Mouse (Mus musculus): ENCODE data around the gene Med19. TPM values are rescaled to one million over a fixed set of nuclear protein-coding genes. Genes with fewer than 3 reads are reported as not detected.

Gene Med19
- polyA plus RNA-seq, 1 experiment from 2014 or later = 12.7 TPM

GRCm38 (mm10) chr2:84714422-84714810 lies 36.2 kb downstream of the Med19 start:
- no peak for TF ChIP-seq EP300 (IDR thresholded peaks at IDR 0.05; ENCODE audit: low read depth)
- peaks cover 14% of the 10 kb centered on the region for H3K4me1 ChIP-seq (ENCODE audit: insufficient read depth)

GRCm38 (mm10) chr2:84714811-84715561 lies 36.8 kb downstream of the Med19 start, which contains the start of gene Zdhhc5:
Zdhhc5 (minus strand) TSS chr2:84715180.
- H3K9me3 ChIP-seq (ENCODE audit: low read length) = no peaks in the 10 kb centered on the region
- H3K9ac ChIP-seq (replicated peaks) = peak within 1 kb of the TSS; percentile 93
- DNase-seq (peak; percentile 99), ATAC-seq (peak; percentile 92)
- TF ChIP-seq CTCF (IDR thresholded peaks at IDR 0.05; ENCODE audit: low read depth) (no peak), EP300 (IDR thresholded peaks at IDR 0.05; ENCODE audit: low read depth) (no peak)
- H3K36me3 ChIP-seq (replicated peaks; ENCODE audit: insufficient read depth, low read length) = peaks cover 14% of the 10 kb centered on the region
- under 1% methylated on average over 88 of the region's 107 CpGs for WGBS (ENCODE audit: insufficient replicate concordance)
- H3K4me3 ChIP-seq (ENCODE audit: low read depth, low read length) = peak within 1 kb of the TSS; percentile 90
- H3K27ac ChIP-seq (ENCODE audit: low read depth) = peak within 1 kb of the TSS; percentile 94
- H3K4me2 ChIP-seq (ENCODE audit: low read depth, low read length) = peak within 1 kb of the TSS; percentile 91
- peaks cover 14% of the 10 kb centered on the region for H3K4me1 ChIP-seq (ENCODE audit: insufficient read depth)
- H3K27me3 ChIP-seq (ENCODE audit: insufficient read depth, low read length) = no peaks in the 10 kb centered on the region

More at GRCm38 (mm10) chr2:84714422-84714810, 36.2 kb downstream of the Med19 start:
- no peaks in the 10 kb centered on the region for H3K27me3 ChIP-seq (ENCODE audit: insufficient read depth, low read length)
- peak overlapping the region; percentile 94 for H3K27ac ChIP-seq (ENCODE audit: low read depth)
- WGBS (ENCODE audit: insufficient replicate concordance) = under 1% methylated on average over 11 of the region's 26 CpGs
- no peak for DNase-seq
- H3K4me2 ChIP-seq (ENCODE audit: low read depth, low read length) = peak overlapping the region; percentile 62
- peaks cover 15% of the 10 kb centered on the region for H3K36me3 ChIP-seq (replicated peaks; ENCODE audit: insufficient read depth, low read length)
- H3K9me3 ChIP-seq (ENCODE audit: low read length) = no peaks in the 10 kb centered on the region
- no peak for ATAC-seq
- peak overlapping the region; percentile 93 for H3K9ac ChIP-seq (replicated peaks)
- H3K4me3 ChIP-seq (ENCODE audit: low read depth, low read length) = peak overlapping the region; percentile 90

- H3K36me3 ChIP-seq (replicated peaks; ENCODE audit: insufficient read depth, low read length) = peaks cover 7% of the 10 kb centered on the region
- peak; percentile 88 for ATAC-seq
- peak overlapping the region; percentile 94 for H3K27ac ChIP-seq (ENCODE audit: low read depth)
- no peaks in the 10 kb centered on the region for H3K27me3 ChIP-seq (ENCODE audit: insufficient read depth, low read length)
- peak overlapping the region; percentile 90 for H3K4me3 ChIP-seq (ENCODE audit: low read depth, low read length)
- H3K4me2 ChIP-seq (ENCODE audit: low read depth, low read length) = peak overlapping the region; percentile 91
- peaks cover 14% of the 10 kb centered on the region for H3K4me1 ChIP-seq (ENCODE audit: insufficient read depth)
- TF ChIP-seq EP300 (IDR thresholded peaks at IDR 0.05; ENCODE audit: low read depth) (peak; percentile 72), CTCF (IDR thresholded peaks at IDR 0.05; ENCODE audit: low read depth) (no peak)
- H3K9ac ChIP-seq (replicated peaks) = peak overlapping the region; percentile 82
- WGBS (ENCODE audit: insufficient replicate concordance) = under 1% methylated on average over 33 of the region's 33 CpGs
- no peaks in the 10 kb centered on the region for H3K9me3 ChIP-seq (ENCODE audit: low read length)
- DNase-seq = peak; percentile 68
Observed at GRCm38 (mm10) chr2:84715562-84716361, 37.6 kb downstream of the Med19 start.

GRCm38 (mm10) chr2:84716423-84717355 lies 38.5 kb downstream of the Med19 start:
- Histone ChIP-seq H3K27ac (ENCODE audit: low read depth) (peak overlapping the region; percentile 94), H3K9ac (replicated peaks) (peak overlapping the region; percentile 82), H3K4me1 (ENCODE audit: insufficient read depth) (peaks cover 18% of the 10 kb centered on the region), H3K4me2 (ENCODE audit: low read depth, low read length) (peak overlapping the region; percentile 91), H3K9me3 (ENCODE audit: low read length) (no peaks in the 10 kb centered on the region), H3K4me3 (ENCODE audit: low read depth, low read length) (peak overlapping the region; percentile 90), H3K27me3 (ENCODE audit: insufficient read depth, low read length) (no peaks in the 10 kb centered on the region), H3K36me3 (replicated peaks; ENCODE audit: insufficient read depth, low read length) (peaks cover 4% of the 10 kb centered on the region; the same call in 1 of the 2 replicates)
- DNase-seq (no peak), ATAC-seq (no peak)
- TF ChIP-seq CTCF (IDR thresholded peaks at IDR 0.05; ENCODE audit: low read depth) (no peak), EP300 (IDR thresholded peaks at IDR 0.05; ENCODE audit: low read depth) (no peak)
- WGBS (ENCODE audit: insufficient replicate concordance) = 19% methylated on average over 9 of the region's 9 CpGs

GRCm38 (mm10) chr2:84717357-84717756 lies 39.2 kb downstream of the Med19 start:
- Histone ChIP-seq H3K4me1 (ENCODE audit: insufficient read depth) (peaks cover 15% of the 10 kb centered on the region), H3K9me3 (ENCODE audit: low read length) (no peaks in the 10 kb centered on the region), H3K36me3 (replicated peaks; ENCODE audit: insufficient read depth, low read length) (peaks cover 9% of the 10 kb centered on the region; the same call in 1 of the 2 replicates), H3K4me2 (ENCODE audit: low read depth, low read length) (peak overlapping the region; percentile 91; the same call in 1 of the 2 replicates), H3K9ac (replicated peaks) (no peak overlapping the region), H3K27me3 (ENCODE audit: insufficient read depth, low read length) (no peaks in the 10 kb centered on the region), H3K4me3 (ENCODE audit: low read depth, low read length) (no peak overlapping the region), H3K27ac (ENCODE audit: low read depth) (peak overlapping the region; percentile 66; the same call in 1 of the 2 replicates)
- WGBS (ENCODE audit: insufficient replicate concordance) = 90% methylated on average over 4 of the region's 4 CpGs
- DNase-seq (no peak), ATAC-seq (no peak)
- TF ChIP-seq CTCF (IDR thresholded peaks at IDR 0.05; ENCODE audit: low read depth) = no peak
